Mouse (Mus musculus) layer of hippocampus, adult 9-11 months (tissue): Measurements from ENCODE around the gene Glis2.
"Not testable (repeated sequence)": the region's sequence is repeated elsewhere in the genome, so short reads cannot be mapped to it uniquely, and the experiment has no call there.

Source experiments
- DNase-seq: peaks from one replicate; pipeline ENCODE4 v3.0.0; 2022

Glis2 gene

DNA sequence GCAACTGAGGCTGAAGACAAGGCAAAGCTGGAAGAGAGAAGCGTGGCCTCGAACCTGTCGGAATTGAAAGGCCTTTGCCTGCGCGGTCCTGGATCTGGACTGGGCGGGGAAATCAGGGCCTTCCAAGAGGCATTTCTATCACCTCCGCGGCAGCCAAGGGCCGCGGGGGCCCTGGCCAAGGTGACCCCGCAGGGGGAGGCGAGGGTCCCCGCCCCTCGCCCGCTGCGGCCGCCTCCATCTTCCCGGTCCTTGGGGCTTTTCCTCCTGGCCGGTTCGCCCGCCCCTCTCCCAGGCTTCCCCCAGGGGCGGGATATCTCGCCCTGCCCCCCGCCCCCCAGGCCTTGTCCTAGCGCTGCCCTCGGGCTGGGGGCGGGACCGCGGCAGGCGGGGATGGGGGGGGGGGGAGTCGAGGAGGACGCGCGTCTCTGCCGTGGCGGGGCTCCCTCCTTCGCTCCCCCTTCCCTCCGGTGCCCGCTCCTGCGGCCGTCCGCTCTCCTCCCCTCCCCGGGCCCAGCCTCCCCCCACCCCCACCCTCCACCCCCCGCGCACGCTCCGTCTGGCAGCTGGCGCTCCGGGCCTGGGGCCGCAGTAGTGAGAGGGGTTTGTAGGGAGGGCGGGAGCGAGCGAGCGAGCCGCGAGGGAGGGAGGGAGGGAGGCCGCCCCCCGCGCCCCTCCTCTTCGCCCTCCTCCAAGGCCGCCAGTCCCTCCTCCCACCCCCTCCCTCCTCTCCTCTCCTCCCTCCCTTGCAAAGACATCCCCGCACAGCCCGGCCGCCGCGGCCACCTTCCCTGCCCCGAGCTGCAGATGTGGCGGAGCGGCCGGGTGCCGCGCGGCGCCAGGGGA lies at the start of gene Glis2:
TSS of gene Glis2 (plus strand) at position 743 of the 843 bp plus-strand sequence.
- DNase-seq: no peak

DNA sequence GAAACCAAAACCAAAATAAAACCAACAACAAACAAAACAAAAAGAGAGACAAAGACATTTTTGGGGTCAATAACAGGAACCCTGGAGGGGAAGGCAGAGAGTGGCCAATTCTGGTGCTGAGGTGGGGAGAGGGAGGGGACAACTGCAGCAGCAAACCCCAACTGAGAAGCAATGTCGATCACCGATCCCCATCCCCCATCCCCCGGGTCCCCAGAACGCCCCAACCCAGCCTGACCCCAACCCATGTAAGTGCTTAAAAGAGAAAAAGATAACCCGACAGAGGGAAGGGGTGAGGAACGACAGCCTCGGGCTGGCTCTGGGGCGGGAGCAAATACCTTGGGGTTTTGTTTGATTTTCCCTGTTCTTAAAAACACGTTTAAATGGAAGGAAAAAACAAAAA lies 49.7 kb upstream of the Glis2 start:
- no peak for DNase-seq

DNA sequence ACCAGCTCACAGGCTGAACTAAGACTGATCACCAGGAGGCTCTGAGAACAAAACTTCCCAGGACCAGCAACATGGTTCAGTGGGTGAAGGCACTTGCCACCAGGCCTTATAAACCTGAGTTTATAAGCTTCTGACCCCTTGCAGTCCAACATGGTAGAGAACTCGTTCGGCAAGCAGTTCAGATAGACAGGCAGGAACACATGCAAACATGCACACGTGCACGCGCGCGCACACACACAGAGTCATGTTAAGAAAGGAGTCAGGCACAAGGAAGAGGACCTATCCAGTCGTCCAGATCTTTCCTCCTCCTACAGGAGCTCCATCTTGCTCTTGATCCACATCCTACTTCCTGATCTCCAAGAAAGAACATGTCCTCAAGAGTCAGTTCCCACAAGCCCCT lies 47.7 kb upstream of the Glis2 start:
- no peak for DNase-seq

DNA sequence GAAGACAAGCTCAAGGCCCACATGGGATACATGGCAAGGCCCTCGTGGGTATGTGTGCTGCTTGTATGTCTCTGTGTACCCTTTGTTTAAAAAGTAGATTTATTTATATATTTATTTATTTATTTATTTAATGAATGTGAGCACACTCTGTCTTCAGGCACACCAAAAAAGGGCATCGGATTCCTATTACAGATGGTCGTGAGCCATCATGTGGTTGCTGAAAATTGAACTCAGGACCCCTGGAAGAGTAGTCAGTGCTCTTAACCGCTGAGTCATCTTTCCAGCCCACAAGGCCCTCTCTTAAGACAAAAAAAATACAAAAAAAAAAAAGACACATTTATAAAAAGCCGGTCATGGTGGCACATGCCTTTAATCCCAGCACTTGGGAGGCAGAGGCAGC lies 46.9 kb upstream of the Glis2 start:
- DNase-seq: no peak

DNA sequence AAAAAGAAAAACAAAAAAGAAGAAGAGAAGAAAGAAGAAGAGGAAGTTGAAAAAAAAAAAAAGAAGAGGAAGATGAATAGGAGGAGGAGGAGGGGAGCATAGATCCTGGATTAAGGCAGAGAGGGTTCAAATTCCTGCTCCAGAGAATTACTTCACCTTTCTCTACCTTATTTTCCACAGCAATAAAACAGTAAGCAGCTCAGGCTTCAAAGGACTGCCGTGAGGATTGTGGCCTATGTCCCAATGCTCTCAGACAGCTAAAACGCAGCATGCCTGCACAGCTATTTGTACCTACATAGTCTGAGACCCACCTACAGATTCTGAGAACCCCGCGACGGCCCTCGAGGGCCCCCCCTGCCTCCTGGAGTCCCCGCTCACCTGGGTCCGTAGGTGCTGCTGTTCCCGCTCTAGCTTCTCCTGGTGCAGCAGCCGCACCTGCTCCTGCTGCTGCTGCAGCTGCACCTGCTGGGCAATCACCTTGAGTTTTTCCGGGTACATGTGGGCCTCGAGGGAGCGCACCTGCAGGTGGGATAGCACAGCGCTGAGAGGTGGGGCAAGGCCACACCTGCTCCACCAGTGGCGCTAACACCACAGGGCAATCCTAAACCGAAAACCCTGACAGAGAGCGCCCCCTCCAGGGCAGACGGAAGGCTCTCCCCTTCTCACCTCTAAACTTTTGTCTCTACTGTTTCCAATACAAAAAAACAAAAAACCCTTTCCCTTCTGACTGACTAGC lies 45.4 kb upstream of the Glis2 start:
- DNase-seq: no peak

DNA sequence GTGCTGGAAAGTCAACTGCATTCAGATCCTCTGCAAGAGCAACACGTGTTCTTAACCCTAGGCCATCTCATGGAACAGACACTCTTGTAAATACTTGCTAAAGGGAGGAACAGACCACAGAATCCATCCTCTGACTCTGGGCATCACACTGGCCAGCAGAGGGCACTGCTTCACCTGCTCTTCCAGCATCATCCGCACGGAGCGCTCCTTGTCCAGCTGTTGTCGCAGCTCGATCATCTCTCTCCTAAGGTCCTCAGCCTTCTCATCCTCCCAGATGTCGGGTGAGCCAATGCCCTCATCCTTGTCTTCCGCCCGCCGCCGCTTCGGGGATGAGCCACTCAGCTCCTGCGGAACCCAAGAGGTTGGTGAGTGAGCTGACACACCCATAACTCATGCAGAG lies 43.5 kb upstream of the Glis2 start:
- DNase-seq: no peak

DNA sequence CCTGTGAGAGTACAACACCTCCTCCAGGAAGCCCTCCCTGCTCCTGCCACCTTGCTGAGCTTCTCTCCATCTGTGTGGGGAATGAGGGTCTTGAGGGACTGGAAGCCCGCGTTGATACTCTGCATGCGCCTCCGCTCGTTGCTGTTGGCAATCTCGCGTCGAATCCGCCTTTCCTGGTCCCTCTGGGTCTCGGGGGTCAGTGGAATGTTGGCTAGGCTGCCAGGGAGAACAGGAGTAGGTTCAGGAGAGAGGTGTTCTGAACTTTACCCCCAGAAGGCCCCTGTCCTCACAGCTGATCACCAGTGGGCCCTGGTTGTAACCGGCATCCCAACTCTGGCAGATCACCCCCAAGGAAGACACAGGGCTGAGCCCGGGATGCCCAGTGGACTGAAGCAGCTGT lies 42.6 kb upstream of the Glis2 start:
- DNase-seq: no peak

DNA sequence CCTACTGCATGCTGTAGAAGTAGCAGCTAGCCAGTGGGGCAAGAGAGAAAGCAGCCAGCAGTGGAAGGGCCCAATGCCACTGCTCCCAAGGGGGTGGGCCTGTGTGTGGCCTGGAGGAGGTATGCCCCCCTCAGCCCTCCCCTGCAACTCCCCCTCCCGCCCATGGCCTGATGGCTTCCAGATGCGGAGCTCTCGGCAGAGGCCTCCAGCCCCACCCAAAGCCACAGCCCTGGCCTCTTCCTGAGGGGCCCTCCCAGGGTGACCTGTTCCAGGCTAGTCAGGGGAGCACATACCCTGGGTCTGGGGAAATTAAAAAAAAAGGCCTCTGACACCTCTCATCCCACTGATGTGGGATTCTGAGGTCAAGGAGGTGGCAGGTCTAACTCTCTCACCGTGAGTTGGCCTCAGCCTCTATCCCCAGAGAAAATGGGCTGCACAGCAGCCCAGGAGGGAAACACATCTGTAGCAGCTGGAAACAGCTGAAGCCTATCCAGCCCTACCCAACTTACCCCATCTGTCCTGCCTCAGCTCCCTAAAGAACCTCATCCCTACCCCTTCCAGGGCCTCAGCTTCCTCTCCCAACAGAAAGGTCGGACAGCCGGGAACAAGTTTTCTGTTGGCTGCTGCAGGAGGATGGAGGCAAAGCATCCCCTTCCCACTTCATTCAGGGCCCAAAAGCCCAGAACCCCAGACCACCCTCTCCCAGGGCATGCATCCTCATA lies 41.5 kb upstream of the Glis2 start:
- no peak for DNase-seq

DNA sequence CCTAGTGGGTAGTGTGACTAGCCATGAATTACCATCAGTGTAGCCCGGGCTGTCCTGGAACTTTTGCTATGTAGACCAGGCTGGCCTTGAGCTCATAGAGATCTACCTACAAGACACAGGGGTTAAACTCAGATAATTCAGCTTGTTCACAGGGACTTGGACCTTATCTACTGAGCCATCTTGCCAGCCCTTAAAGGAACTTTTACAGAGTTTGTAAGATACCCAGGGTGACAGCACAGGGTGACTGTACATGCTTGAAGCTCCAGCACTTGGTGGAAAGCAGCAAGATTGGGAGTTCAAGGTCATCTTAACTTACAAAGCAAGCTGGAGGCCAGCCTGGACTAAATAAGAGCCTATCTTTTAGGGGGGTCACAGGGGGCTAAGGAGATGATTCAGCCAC lies 39.0 kb upstream of the Glis2 start:
- DNase-seq: no peak

DNA sequence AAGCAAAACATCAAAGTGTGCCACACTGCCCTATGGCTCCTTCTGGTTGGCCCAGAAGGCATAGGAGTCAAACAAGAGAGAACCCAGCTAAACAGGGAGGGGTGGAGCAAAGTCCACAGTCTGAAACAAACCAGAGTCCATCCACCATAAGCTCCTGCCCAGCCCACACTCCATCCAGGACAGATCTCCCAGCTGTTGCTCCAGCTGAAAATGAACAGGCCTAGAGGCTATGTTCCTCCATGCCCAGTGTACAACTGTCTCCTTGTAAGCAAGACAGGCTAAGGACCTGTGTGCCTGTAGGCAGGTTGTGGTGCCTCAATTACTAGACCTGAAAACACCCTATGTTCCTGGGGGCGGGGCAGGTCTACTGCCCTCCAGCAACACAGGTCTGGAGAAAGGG lies 37.4 kb upstream of the Glis2 start:
- no peak for DNase-seq

DNA sequence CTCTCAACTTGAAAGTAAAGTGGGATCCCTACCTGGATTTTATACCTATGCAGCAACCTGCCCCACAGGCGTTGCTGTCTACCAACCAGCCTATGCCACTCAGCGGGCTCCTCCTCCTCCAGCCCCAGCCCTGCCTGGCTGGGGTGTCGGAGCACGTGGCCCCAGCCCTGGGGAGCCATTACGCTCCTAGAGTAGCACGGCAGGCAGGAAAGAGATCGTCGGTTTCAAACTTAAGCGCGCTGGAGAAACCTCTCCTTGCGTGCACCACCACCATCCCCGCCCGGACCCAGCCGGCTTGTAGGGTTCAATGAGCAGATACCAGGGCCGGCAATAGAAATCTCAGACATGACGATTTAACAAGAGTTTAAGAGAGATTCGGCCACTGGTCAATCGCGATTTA lies 36.6 kb upstream of the Glis2 start:
- DNase-seq: peak; percentile 77

DNA sequence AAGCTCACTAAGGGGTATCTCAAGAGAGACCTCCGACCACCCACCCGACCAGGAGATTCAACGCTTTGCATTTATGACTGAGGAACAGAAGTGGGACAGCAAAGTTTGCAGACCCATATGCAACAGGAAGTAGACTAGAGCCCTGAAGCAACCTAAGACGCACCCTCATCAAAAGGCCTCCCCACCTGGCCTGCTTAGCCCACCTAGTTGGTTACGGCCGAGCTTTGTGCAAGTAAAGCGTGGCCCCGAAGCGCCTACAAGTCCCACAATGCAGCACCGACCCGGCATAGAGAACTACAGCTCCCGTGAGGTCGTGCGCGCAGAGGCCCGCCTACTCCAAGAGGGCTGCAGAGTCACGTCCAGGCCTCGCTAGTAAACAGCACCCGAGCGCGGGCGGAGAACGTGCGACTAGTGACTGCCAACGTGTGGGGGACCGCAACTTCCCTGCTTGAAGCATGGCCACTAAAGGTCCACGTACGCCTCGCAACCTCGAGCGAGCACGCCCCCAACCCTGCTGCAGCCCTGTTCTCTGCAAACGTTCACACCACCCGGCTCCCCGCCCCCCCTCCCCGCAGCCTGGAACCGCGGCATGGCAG lies 36.0 kb upstream of the Glis2 start:
- peak; percentile 95 for DNase-seq

DNA sequence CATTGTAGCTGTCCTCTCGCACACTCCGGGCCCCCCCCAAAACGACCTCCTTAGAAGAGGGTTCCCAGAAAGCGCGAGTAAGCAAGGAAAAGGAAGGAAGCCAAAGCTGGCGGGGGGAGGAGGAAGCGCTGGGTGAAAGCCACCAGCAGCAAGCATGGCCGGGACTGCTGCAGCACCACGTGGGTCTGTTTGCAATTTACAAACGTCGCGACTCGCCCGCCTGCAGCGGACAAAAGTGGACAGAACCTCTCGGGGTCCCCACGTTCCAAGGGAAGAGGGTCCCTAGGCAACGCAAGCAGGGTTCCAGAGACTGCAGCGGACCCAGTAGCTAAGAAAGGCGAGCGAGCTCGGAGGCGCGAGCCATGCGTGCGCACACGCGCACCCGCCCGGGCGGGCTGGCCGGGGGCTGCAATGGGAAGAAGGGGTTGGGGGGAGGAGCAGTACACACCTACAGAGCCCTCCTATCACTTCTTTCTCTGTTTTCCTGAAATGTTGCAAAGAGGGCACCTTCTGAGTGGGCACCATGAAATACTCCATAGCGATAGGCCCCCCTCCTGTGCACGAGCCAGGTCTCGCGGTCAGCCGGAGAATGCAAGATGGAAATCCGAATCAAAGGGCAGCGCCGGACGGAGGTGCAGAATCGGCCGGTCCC lies 35.4 kb upstream of the Glis2 start:
- DNase-seq: peak; percentile 77

DNA sequence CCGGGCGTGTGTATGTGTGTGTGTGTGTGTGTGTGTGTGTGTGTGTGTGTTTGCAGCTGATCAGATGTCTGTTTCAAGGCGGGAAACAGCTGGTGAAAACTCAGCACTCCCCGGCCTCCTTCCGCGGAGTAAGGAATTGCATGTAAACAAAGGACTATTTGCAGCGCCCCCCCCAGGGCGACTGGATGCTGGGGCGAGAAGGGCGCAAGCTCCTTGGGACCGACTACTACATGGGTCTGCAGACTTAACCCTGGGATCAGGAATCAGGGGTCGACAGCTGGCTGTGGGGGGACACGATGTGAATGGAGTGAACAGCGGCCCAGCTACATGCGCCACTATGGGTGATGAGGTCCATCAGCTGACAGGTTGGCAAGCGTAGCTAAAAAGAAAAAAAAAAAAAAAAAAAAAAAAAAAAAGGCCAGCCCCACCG lies 34.8 kb upstream of the Glis2 start, which contains the start of gene Tfap4:
TSS of gene Tfap4 (minus strand) at position 140 of the 430 bp plus-strand sequence.
- peak; percentile 92 for DNase-seq

DNA sequence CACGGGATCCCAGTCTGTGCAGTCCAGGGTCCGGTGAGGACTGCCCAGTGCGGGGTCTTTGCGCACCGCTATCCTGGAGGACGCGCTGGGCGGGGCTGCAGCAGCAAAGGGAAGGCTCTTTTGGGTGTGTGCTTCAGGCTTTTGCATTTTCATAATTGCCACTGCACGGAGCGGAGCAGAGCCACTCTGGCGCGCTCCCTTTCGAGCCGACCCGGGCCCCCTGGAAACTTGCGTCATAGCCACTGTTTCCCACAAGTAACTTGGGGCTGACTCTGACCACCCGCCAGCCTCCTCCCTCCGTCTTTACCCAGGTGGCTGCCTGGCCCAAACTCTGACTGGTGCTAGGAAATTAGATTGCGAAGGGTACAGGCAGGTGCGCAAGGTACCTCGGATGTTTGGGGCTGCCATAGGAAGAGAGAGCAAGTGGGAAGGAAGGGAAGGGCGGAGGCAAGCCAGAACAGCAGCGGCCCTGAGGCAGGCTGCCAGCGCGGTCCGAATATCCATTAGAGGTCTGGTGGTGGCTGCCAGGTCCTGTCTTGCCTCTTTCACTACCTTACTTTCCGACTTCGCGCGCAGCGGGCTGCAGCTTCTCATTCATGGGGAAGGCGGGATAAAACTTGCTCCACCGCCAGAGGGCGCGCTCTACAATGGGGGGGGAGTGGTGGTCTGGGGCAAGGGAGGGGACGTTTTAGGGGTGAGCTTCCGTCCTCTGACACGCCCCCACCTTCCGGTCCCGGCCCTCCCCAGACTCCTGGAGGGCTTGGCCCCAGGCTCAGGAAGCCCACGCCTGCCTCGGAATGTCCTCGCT lies 34.2 kb upstream of the Glis2 start:
- DNase-seq: peak; percentile 57

DNA sequence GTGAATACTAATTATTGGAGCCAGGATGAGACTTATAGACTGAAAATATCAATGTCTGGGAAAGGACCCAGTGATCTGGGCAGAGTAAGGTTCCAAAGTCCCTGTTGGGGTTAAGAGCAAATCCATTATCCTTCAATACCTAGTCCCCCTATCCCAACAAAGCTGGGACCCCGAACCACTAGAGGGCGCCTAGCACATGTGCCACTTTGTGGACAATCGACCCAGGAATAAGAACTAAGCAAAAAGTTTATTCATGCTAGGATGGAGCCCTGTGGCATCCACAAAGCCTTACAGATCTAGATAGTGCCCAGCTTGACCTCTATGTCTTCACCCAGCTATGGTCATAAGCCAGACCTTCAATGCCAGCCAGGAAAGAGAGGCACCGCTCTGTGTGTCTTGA lies 26.6 kb upstream of the Glis2 start:
- DNase-seq: peak; percentile 52

DNA sequence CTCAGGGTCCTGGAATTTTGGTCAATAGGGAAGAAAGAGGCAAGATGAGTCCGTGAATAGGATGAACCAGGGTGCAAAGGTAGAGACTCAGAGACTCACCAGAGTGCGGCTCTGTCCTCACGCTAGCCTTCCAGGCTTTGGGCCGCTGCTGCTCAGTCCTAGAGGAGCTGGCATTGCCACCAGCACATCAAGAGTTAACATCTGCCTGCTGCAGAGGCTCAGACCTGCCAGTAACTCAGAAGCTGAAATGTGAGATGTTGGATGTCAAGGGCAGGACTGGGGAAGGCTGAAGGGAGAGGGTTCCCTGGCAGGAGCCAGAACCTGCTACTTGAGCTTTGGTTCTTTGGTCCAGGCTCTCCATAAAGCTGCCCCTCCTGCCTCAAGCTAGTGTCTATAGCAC lies 23.8 kb upstream of the Glis2 start:
- DNase-seq: no peak

DNA sequence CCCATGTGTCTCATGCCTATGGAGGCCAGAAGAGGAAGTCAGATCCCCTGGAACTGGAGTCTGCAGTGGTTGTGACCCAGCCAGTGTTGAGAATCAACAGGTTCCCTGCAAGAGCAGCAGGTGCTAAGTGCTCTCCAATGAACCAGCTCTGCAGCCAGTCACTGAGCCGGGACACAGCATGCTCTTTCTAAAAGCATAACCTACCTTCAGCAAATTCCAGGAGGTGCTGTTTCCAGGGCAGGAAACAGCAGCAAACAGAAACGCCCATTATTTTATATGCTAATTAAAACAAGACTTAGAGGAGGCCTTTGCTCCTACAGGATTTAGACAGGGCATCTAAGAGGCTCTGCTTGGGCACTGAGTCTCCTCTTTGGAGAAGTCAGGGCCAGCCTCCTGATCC lies 18.5 kb upstream of the Glis2 start:
- no peak for DNase-seq

DNA sequence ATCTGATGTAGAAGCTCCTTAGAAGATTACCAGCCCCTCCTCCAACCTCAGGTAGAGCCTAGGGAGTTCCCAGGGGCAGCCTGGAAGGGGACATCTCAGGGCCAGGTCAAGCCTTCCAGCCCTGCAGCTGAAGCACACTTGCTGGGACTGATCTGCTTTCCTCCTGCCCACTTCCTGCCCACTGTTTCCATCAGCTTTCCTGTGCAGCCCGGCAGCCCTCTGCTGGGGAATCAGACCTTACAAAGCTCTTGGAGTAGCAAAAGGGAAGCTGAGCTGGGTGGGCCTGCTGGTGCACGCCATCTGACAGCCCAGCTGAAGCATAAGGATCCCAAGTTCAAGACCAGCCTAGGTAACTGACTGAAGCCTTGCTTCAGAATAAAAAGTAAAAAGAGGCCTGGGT lies 17.6 kb upstream of the Glis2 start:
- no peak for DNase-seq

DNA sequence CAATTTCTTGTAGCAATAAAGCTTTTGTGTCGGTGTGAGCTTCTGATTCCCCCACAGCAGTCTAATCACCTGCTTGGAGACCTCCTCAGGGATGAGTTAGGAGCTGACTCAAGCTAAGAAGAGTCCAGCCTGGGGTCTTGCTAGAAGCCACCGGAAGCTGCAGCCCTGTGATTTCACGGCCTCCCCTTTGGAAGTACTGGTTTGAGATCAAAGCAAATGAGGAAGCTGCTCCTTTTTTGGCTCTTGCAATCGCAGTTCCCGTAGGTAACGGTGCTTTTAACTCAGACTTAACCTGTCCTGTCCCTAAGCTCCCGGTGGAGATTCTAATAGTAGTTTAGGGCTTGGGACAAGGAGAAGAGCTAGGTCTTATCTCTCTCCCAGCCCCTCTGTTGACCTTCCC lies 15.9 kb upstream of the Glis2 start:
- DNase-seq: no peak

DNA sequence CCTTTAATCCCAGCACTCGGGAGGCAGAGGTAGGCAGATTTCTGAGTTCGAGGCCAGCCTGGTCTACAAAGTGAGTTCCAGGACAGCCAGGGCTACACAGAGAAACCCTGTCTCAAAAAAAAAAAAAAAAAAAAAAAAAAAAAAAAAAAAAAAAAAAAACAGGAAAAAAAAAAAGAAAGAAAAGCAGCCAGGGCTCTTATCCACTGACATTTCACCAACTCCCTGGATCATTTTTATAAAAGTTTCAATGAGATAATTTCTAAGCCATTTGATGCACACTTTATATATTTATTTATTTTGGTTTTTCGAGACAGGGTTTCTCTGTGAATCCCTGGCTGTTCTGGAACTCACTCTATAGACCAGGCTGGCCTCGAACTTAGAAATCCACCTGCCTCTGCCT lies 13.3 kb upstream of the Glis2 start:
- DNase-seq: not testable (repeated sequence)

DNA sequence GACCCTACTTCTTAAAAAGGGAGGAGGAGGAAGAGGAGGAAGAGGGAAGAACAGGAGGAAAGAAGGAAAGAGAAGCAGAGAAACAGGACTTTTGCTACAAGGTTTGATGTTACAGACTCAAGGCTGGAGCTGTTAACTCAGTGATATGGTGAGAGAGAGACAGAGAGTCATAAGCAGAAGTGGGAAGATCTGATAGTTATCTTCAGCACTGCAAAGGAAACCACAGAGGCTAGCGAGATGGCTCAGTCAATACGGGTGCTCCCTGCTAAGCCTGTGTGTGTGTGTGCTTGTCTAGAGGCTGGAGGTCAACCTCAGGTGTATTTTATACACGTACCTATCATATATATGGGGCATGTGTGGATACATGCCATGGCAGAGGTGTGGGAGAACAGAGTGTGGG lies 10.7 kb upstream of the Glis2 start:
- no peak for DNase-seq
